Mouse (Mus musculus) myocyte (in vitro differentiated cells): ENCODE results near the gene Knstrn.

ENCODE experiments used
- CEBPB ChIP-seq: IDR thresholded peaks from 2 replicates; pipeline ENCODE4 v1.6.1; 2011; ENCODE audit warnings: mild to moderate bottlenecking, moderate library complexity; ENCODE audit not compliant: poor library complexity, insufficient read depth, severe bottlenecking
- E2F4 ChIP-seq: IDR thresholded peaks from one replicate; pipeline ENCODE4 v1.6.1; 2011; ENCODE audit warnings: mild to moderate bottlenecking, control low read depth, moderate library complexity; ENCODE audit not compliant: insufficient read depth
- MAX ChIP-seq: IDR thresholded peaks from one replicate; pipeline ENCODE4 v1.6.1; 2011; ENCODE audit warnings: low read depth, mild to moderate bottlenecking, control low read depth
- MYOD1 ChIP-seq, 3 experiments: IDR thresholded peaks; one replicate each; pipeline ENCODE4 v1.6.1; 2011; ENCODE audit warnings: control low read depth in 2 of 3, low read depth in 2 of 3, mild to moderate bottlenecking in 2 of 3, moderate library complexity in 1 of 3; ENCODE audit not compliant: insufficient read length in 2 of 3, control insufficient read depth in 1 of 3
- MYOG ChIP-seq, 3 experiments: IDR thresholded peaks; one replicate each; pipeline ENCODE4 v1.6.1; 2011; ENCODE audit warnings: control low read depth in 2 of 3, low read depth in 2 of 3, mild to moderate bottlenecking in 2 of 3; ENCODE audit not compliant: insufficient read length in 2 of 3, control insufficient read depth in 1 of 3, insufficient read depth in 1 of 3
- POLR2A ChIP-seq: IDR thresholded peaks from one replicate; pipeline ENCODE4 v1.6.1; 2011; ENCODE audit warnings: low read depth, mild to moderate bottlenecking, control low read depth, moderate library complexity; ENCODE audit not compliant: insufficient read length
- POLR2AphosphoS2 ChIP-seq: IDR thresholded peaks from one replicate; pipeline ENCODE4 v1.6.1; 2011; ENCODE audit warnings: low read depth, control low read depth; ENCODE audit not compliant: insufficient read length
- SRF ChIP-seq: IDR thresholded peaks from one replicate; pipeline ENCODE4 v1.6.1; 2011; ENCODE audit warnings: low read depth; ENCODE audit not compliant: control insufficient read depth, insufficient read length
- TCF12 ChIP-seq: IDR thresholded peaks from one replicate; pipeline ENCODE4 v1.6.1; 2011; ENCODE audit warnings: mild to moderate bottlenecking, control low read depth; ENCODE audit not compliant: poor library complexity, insufficient read depth, severe bottlenecking
- TCF3 ChIP-seq: IDR thresholded peaks from one replicate; pipeline ENCODE4 v1.6.1; 2011; ENCODE audit warnings: low read depth, control low read depth; ENCODE audit not compliant: insufficient read length
- USF1 ChIP-seq: IDR thresholded peaks from one replicate; pipeline ENCODE4 v1.6.1; 2011; ENCODE audit warnings: low read depth, mild to moderate bottlenecking, control low read depth, moderate library complexity

GRCm38 (mm10) chr2:118802542-118803118 lies 11.2 kb upstream of the Knstrn start:
- TF ChIP-seq POLR2AphosphoS2: no peak
- TF ChIP-seq TCF12: no peak
- no peak for TF ChIP-seq MYOD1 (IDR thresholded peaks at IDR 0.05; ENCODE audit: control insufficient read depth in 1 of 3, insufficient read length in 2 of 3, low read depth in 2 of 3)
- no peak for TF ChIP-seq POLR2A
- TF ChIP-seq USF1: no peak
- TF ChIP-seq CEBPB: no peak
- TF ChIP-seq SRF: no peak
- no peak for TF ChIP-seq MAX
- no peak for TF ChIP-seq TCF3
- TF ChIP-seq MYOG (IDR thresholded peaks at IDR 0.05; ENCODE audit: control insufficient read depth in 1 of 3, insufficient read depth in 1 of 3, insufficient read length in 2 of 3, low read depth in 2 of 3): no peak
- no peak for TF ChIP-seq E2F4
